Mouse (Mus musculus) adrenal gland, adult 8-10 months (tissue): Measurements from ENCODE around the gene Pnma1. TPM values are rescaled to one million over a fixed set of nuclear protein-coding genes. Genes with fewer than 3 reads are reported as not detected.
A peak's percentile ranks its signal among the peaks of the same experiment; 100 is the strongest.

Experiments
- DNase-seq: peaks from one replicate; pipeline ENCODE4 v3.0.0; 2022
- total RNA-seq, 4 experiments: library from RNA; stranded (reverse); gene quantifications; 2 replicates each; pipeline ENCODE4 v1.2.4; 2022

Gene Pnma1
- total RNA-seq, 4 experiments from 2014 or later = 0.09 to 0.56 (median 0.35) TPM

DNA sequence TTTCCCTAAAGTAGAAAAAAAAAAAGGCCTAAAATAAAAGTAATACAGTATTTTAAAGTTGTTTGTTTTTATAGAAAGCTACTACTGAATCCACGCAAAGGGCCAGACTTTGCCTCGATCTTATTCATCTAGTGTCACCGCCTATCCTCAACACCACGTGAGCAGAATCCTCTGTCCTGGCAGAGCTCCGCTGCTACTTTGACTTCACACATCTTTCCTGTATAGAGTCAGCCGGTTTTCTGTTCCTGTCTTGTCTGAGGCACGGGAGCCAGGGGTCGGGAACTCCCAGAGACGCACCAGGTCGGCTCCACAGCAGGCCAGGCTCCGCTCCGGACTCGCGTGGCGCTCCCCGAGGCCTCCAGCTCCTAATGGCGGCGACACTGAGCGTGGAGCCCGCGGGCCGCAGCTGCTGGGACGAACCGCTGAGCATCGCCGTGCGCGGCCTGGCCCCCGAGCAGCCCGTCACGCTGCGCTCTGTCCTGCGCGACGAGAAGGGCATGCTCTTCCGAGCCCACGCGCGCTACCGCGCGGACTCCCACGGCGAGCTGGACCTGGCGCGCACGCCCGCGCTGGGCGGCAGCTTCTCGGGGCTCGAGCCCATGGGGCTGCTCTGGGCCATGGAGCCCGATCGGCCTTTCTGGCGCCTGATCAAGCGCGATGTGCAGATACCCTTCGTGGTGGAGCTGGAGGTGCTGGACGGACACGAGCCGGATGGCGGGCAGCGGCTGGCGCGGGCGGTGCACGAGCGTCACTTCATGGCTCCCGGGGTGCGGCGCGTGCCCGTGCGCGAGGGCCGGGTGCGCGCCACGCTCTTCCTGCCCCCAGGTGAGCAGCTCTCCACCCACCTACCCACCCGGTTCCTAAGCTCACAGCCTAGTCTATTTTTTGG lies 47.4 kb downstream of the Pnma1 start, which contains the start of gene Acot6:
Gene Acot6, plus strand, starts transcription at position 51 of the 889 bp plus-strand sequence.
- DNase-seq = peak; percentile 18

DNA sequence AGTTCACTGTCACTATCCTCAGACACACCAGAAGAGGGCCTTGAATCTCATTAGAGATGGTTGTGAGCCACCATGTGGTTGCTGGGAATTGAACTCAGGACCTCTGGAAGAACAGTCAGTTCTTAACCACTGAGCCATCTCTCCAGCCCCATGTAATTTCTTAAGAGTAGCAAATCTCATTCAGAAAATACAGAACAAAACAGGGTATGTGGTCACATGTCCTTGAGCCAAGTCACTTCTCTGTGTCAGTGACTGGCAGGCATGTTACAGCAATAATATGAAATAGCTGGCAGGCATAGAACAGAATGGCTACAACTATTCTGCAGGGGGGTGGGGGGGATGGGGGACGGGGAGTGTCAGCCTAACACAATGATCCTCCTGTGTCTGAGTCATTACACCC lies 48.2 kb downstream of the Pnma1 start:
- DNase-seq = no peak

DNA sequence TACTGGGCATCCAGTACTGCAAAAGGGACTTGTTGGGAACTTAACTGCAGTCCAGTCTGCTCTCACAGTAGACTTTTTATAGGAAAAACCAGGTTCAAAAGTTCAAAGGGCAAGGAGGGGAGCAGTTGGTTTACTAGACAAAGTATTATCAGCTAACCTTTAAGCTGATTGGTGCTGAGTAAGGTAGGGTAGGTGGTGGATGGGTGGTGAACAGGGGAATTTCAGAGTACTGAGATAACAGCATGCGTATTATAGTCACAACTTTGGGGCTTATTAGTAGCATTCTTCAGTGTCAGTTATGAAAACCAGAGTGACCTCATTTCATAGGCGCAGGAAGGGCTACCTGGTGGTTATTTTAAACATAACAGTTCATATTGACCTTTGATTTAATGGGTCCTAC lies 48.7 kb downstream of the Pnma1 start:
- DNase-seq = no peak

Other genes starting within 250 kb of the Pnma1 start
- gene Numb, start 226.6 kb downstream of the Pnma1 start, total RNA-seq = 10 to 100 TPM; 42.0 to 62.1 (median 55.7) TPM
- gene Riox1, start 197.9 kb downstream of the Pnma1 start, total RNA-seq = 10 to 100 TPM in 3 of 4 experiments, 1 to 10 TPM in 1; 9.3 to 16.9 (median 15.6) TPM
- not detected for gene Heatr4, start 163.6 kb downstream of the Pnma1 start, total RNA-seq
- 10 to 100 TPM; 16.1 to 33.1 (median 23.3) TPM for gene Acot2, start 160.6 kb downstream of the Pnma1 start, total RNA-seq
- 10 to 100 TPM in 3 of 4 experiments, 1 to 10 TPM in 1; 4.8 to 15.3 (median 12.3) TPM for gene Acot1, start 139.0 kb downstream of the Pnma1 start, total RNA-seq
- gene Acot4, start 110.1 kb downstream of the Pnma1 start, total RNA-seq = 1 to 10 TPM in 2 of 4 experiments, under 1 TPM in 2; 0.56 to 3.5 (median 1.7) TPM
- gene Gm49366, start 109.6 kb downstream of the Pnma1 start, total RNA-seq = 1 to 10 TPM in 1 of 4 experiments, not detected in 3; 1.2 TPM
- gene Acot3, start 96.3 kb downstream of the Pnma1 start, total RNA-seq = 1 to 10 TPM in 1 of 4 experiments, under 1 TPM in 1, not detected in 2; 0.29 to 2.8 TPM
- gene Acot5, start 79.2 kb downstream of the Pnma1 start, total RNA-seq = under 1 TPM in 2 of 4 experiments, not detected in 2; 0.23 to 0.49 TPM
- gene Acot6, start 47.8 kb downstream of the Pnma1 start, total RNA-seq = 1 to 10 TPM; 6.0 to 8.1 (median 7.0) TPM
- gene Dnal1, start 34.1 kb downstream of the Pnma1 start, total RNA-seq = 10 to 100 TPM; 14.9 to 30.8 (median 22.0) TPM
- 10 to 100 TPM; 21.2 to 31.2 (median 27.3) TPM for gene Elmsan1, start 70.4 kb upstream of the Pnma1 start, total RNA-seq
- 10 to 100 TPM; 58.2 to 83.0 (median 73.1) TPM for gene Ptgr2, start 136.7 kb upstream of the Pnma1 start, total RNA-seq
- gene Zfp410, start 168.4 kb upstream of the Pnma1 start, total RNA-seq = 10 to 100 TPM; 30.6 to 50.0 (median 36.0) TPM
- gene Coq6, start 213.2 kb upstream of the Pnma1 start, total RNA-seq = 10 to 100 TPM; 35.6 to 54.7 (median 43.9) TPM
- 1 to 10 TPM; 2.3 to 3.9 (median 3.3) TPM for gene Fam161b, start 213.3 kb upstream of the Pnma1 start, total RNA-seq